16 mouse cellular contexts compared by ENCODE assay signal in the genomic region with DNA sequence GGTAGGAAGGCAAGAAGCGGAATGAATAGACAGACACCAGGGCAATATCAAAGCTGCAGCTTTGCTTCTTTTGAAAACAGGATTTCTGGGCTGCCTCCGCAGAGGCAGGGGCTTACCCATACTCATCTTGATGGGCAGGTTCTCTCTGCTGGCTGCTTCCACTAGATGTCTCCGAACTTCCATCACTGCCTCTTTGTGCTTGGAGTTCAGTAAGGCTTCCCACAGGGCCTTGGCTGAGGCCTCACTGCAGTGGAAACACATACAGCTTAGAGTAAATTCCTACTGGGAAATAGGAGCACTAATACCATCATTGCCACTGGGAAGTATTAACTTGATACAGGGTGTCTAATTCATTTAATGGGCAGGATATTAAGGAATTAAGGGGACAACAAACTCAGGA. TPM values are rescaled to one million over a fixed set of nuclear protein-coding genes. Genes with fewer than 3 reads are reported as not detected.
DNase-seq lines count a peak whose midpoint lies in the region; ATAC-seq and TF ChIP-seq lines count a peak whose summit lies in the region.
"Had no signal": no experiment of that assay in that cellular context is flagged by ENCODE, and none has a peak within 500 bp of the region (broad histone marks: within the 10 kb centered on the region; RNA-seq: fewer than 3 reads in every experiment).

No protein-coding gene starts in this region.

- ATAC-seq in Patski = no peak
- ATAC-seq: midbrain, embryonic 15.5 days had no signal

- in situ Hi-C loops in Patski (cut with MboI; ENCODE audit: low pct_unique_long_range_greater_than_20kb) = no loop called here

- CTCF ChIA-PET in Patski (lab: Charles Lee) = interaction anchor here (2.7 kb wide), 1 partner anchor 11 kb away, joined by 14 read pairs; no protein-coding TSS in a partner anchor

- TF ChIP-seq CTCF in Patski (IDR thresholded peaks at IDR 0.05) = peak; percentile 18

- DNase-seq in cerebellum, postnatal 25 days = peak; percentile 13 to 32
- no peak for DNase-seq in cerebellum, postnatal 4 days (ENCODE audit: low spot score in 2 of 2)
- peak; percentile 22 for DNase-seq in left cerebral cortex, postnatal 4 days
- DNase-seq in left cerebral cortex, postnatal 36 days (ENCODE audit: low spot score in 2 of 2) = no peak
- no peak for DNase-seq in Patski (ENCODE audit: low read depth, low spot score)
- DNase-seq in embryo, embryonic 11 days = peak; percentile 37
- DNase-seq in heart, adult 8-10 months (ENCODE audit: low spot score) = no peak
- DNase-seq in urinary bladder, postnatal 14 days (ENCODE audit: low spot score) = no peak
- DNase-seq: kidney, adult 2 months; kidney, postnatal 36 days; spleen, adult 18-20 months had no signal

- H3K27me3 ChIP-seq in Patski = no peaks in the 10 kb centered on the region
- H3K27me3 ChIP-seq: forebrain, embryonic 12.5 days; heart, embryonic 12.5 days; lung, embryonic 15.5 days; midbrain, embryonic 15.5 days; stomach, embryonic 15.5 days had no signal

- intact Hi-C loops in left cerebral cortex, postnatal 4 days (cut with DNase I) = no loop called here
- intact Hi-C loops in left cerebral cortex, postnatal 36 days (cut with DNase I) = no loop called here

- POLR2A ChIA-PET in Patski (lab: Charles Lee) = no interaction called here

RNA-seq across cellular contexts. Expression of a gene that starts 49.5 kb away (rescaled TPM):
- 10 to 100 TPM; 24.3 to 25.5 TPM for total RNA-seq in left cerebral cortex, postnatal 4 days (2021)
- total RNA-seq in left cerebral cortex, postnatal 36 days (2021) = 10 to 100 TPM; 26.8 to 34.0 TPM
- 8.6 TPM for polyA plus RNA-seq in Patski (2021)
- 10 to 100 TPM in 3 of 4 experiments, 1 to 10 TPM in 1; 9.9 to 18.2 (median 12.5) TPM for total RNA-seq in heart, adult 8-10 months (2022)

RNA-seq across cellular contexts. Expression of a gene that starts 53.2 kb away (rescaled TPM):
- total RNA-seq in left cerebral cortex, postnatal 4 days (2021) = 10 to 100 TPM; 72.2 to 78.7 TPM
- 10 to 100 TPM; 55.5 to 71.2 TPM for total RNA-seq in left cerebral cortex, postnatal 36 days (2021)
- 96.7 TPM for polyA plus RNA-seq in Patski (2021)
- total RNA-seq in heart, adult 8-10 months (2022) = 10 to 100 TPM; 24.9 to 32.3 (median 27.3) TPM

Comparison
In these comparisons a context has a peak if more than half of its experiments do, and no peak if none do; other contexts are left out.
1. DNase-seq: peak in cerebellum, postnatal 25 days (2 of 2), left cerebral cortex, postnatal 4 days (single experiment) and embryo, embryonic 11 days (single experiment); none in cerebellum, postnatal 4 days (0 of 2), left cerebral cortex, postnatal 36 days (0 of 2), Patski (single experiment), heart, adult 8-10 months (single experiment) and urinary bladder, postnatal 14 days (single experiment).